Mouse (Mus musculus) erythroblast, embryonic 14.5 days (primary cell): Measurements from ENCODE around the gene Hc. TPM values are rescaled to one million over a fixed set of nuclear protein-coding genes. Genes with fewer than 3 reads are reported as not detected.

Experiments used
- H3K27me3 ChIP-seq: 2 replicates; pipeline ENCODE4 v1.6.1; 2012; ENCODE audit warnings: inconsistent platforms; ENCODE audit not compliant: control insufficient read depth
- H3K36me3 ChIP-seq: 2 replicates; pipeline ENCODE4 v1.6.1; 2012; ENCODE audit warnings: mild to moderate bottlenecking, inconsistent platforms; ENCODE audit not compliant: control insufficient read depth
- H3K4me1 ChIP-seq: 2 replicates; pipeline ENCODE4 v1.6.1; 2012; ENCODE audit warnings: inconsistent platforms; ENCODE audit not compliant: control insufficient read depth
- H3K4me3 ChIP-seq: replicated peaks from 2 replicates; pipeline ENCODE3; 2012; ENCODE audit warnings: moderate library complexity, mild to moderate bottlenecking, inconsistent platforms
- H3K9me3 ChIP-seq: 2 replicates; pipeline ENCODE4 v1.6.1; 2012; ENCODE audit warnings: low read length, inconsistent platforms, mixed read lengths; ENCODE audit not compliant: control insufficient read depth
- GATA1 ChIP-seq: IDR thresholded peaks from 2 replicates; pipeline ENCODE4 v1.6.1; 2012; ENCODE audit warnings: low read length, inconsistent platforms, mixed read lengths
- TAL1 ChIP-seq: IDR thresholded peaks from 3 replicates; pipeline ENCODE4 v1.6.1; 2012; ENCODE audit warnings: low read length, inconsistent platforms, mixed read lengths
- polyA plus RNA-seq: library from polyadenylated mRNA; stranded (reverse); fragments of >175 nt; gene quantifications from 2 replicates; pipeline ENCODE4 v1.2.3, GENCODE M21; 2012

Gene Hc
- polyA plus RNA-seq, 1 experiment = not detected

- Histone ChIP-seq H3K27me3 (peaks cover 15% of the 10 kb centered on the region), H3K4me3 (no peak overlapping the region), H3K4me1 (peaks cover 12% of the 10 kb centered on the region), H3K9me3 (no peaks in the 10 kb centered on the region), H3K36me3 (no peaks in the 10 kb centered on the region)
- TF ChIP-seq TAL1 (no peak), GATA1 (no peak)
Observed at GRCm38 (mm10) chr2:34963371-34963956, 97.8 kb downstream of the Hc start.

GRCm38 (mm10) chr2:34962893-34963292 lies 98.3 kb downstream of the Hc start:
- H3K9me3 ChIP-seq = no peaks in the 10 kb centered on the region
- H3K27me3 ChIP-seq = peaks cover 15% of the 10 kb centered on the region
- peaks cover 12% of the 10 kb centered on the region for H3K4me1 ChIP-seq
- no peak for TF ChIP-seq TAL1
- no peak for TF ChIP-seq GATA1
- no peak overlapping the region for H3K4me3 ChIP-seq
- no peaks in the 10 kb centered on the region for H3K36me3 ChIP-seq

GRCm38 (mm10) chr2:34962211-34962610 lies 99.0 kb downstream of the Hc start:
- H3K9me3 ChIP-seq = no peaks in the 10 kb centered on the region
- H3K4me3 ChIP-seq = no peak overlapping the region
- H3K36me3 ChIP-seq = no peaks in the 10 kb centered on the region
- H3K27me3 ChIP-seq = peaks cover 15% of the 10 kb centered on the region
- peaks cover 12% of the 10 kb centered on the region for H3K4me1 ChIP-seq
- TF ChIP-seq GATA1 (no peak), TAL1 (no peak)

- Histone ChIP-seq H3K4me3 (no peak within 1 kb of the TSS), H3K27me3 (peaks cover 15% of the 10 kb centered on the region), H3K9me3 (no peaks in the 10 kb centered on the region), H3K36me3 (no peaks in the 10 kb centered on the region), H3K4me1 (peaks cover 12% of the 10 kb centered on the region)
- TF ChIP-seq TAL1 (no peak), GATA1 (no peak)
Observed at GRCm38 (mm10) chr2:34961481-34962036, 99.7 kb downstream of the Hc start, which contains the start of gene Traf1. TSS of gene Traf1 (minus strand) at chr2:34961772.

GRCm38 (mm10) chr2:34960966-34961365 lies 100.3 kb downstream of the Hc start:
- H3K4me3 ChIP-seq = no peak overlapping the region
- no peaks in the 10 kb centered on the region for H3K36me3 ChIP-seq
- no peaks in the 10 kb centered on the region for H3K9me3 ChIP-seq
- peaks cover 12% of the 10 kb centered on the region for H3K4me1 ChIP-seq
- TF ChIP-seq GATA1 (no peak), TAL1 (no peak)
- peaks cover 15% of the 10 kb centered on the region for H3K27me3 ChIP-seq

GRCm38 (mm10) chr2:34960466-34960865 lies 100.8 kb downstream of the Hc start:
- Histone ChIP-seq H3K36me3 (no peaks in the 10 kb centered on the region), H3K4me1 (peaks cover 9% of the 10 kb centered on the region), H3K9me3 (no peaks in the 10 kb centered on the region), H3K4me3 (no peak overlapping the region), H3K27me3 (peaks cover 15% of the 10 kb centered on the region)
- no peak for TF ChIP-seq GATA1
- TF ChIP-seq TAL1 = no peak

- H3K36me3 ChIP-seq = no peaks in the 10 kb centered on the region
- H3K9me3 ChIP-seq = no peaks in the 10 kb centered on the region
- H3K4me1 ChIP-seq = peaks cover 4% of the 10 kb centered on the region
- no peak overlapping the region for H3K4me3 ChIP-seq
- TF ChIP-seq TAL1 (no peak), GATA1 (no peak)
- H3K27me3 ChIP-seq = peaks cover 15% of the 10 kb centered on the region
Observed at GRCm38 (mm10) chr2:34958582-34958981, 102.7 kb downstream of the Hc start.

GRCm38 (mm10) chr2:34958036-34958435 lies 103.2 kb downstream of the Hc start:
- H3K36me3 ChIP-seq = no peaks in the 10 kb centered on the region
- TF ChIP-seq TAL1 (no peak), GATA1 (no peak)
- no peak overlapping the region for H3K4me3 ChIP-seq
- peaks cover 15% of the 10 kb centered on the region for H3K27me3 ChIP-seq
- H3K4me1 ChIP-seq = no peaks in the 10 kb centered on the region
- no peaks in the 10 kb centered on the region for H3K9me3 ChIP-seq

GRCm38 (mm10) chr2:34957405-34957804 lies 103.8 kb downstream of the Hc start:
- no peak overlapping the region for H3K4me3 ChIP-seq
- no peaks in the 10 kb centered on the region for H3K9me3 ChIP-seq
- peaks cover 15% of the 10 kb centered on the region for H3K27me3 ChIP-seq
- TF ChIP-seq GATA1 (no peak), TAL1 (no peak)
- H3K36me3 ChIP-seq = no peaks in the 10 kb centered on the region
- no peaks in the 10 kb centered on the region for H3K4me1 ChIP-seq

GRCm38 (mm10) chr2:34956941-34957340 lies 104.3 kb downstream of the Hc start:
- Histone ChIP-seq H3K36me3 (no peaks in the 10 kb centered on the region), H3K27me3 (peaks cover 15% of the 10 kb centered on the region), H3K4me1 (no peaks in the 10 kb centered on the region), H3K4me3 (no peak overlapping the region), H3K9me3 (no peaks in the 10 kb centered on the region)
- TF ChIP-seq TAL1 (no peak), GATA1 (no peak)
